Mouse (Mus musculus) megakaryocyte, embryonic 14.5 days (primary cell): ENCODE data around the gene Ppp1r9a.

Experiments used
- FLI1 ChIP-seq: IDR thresholded peaks from 2 replicates; pipeline ENCODE4 v1.6.1; 2012; ENCODE audit warnings: low read length, inconsistent platforms, mixed read lengths
- GATA1 ChIP-seq: IDR thresholded peaks from 3 replicates; pipeline ENCODE4 v1.6.1; 2012; ENCODE audit warnings: mixed read lengths, low read length, inconsistent platforms, borderline replicate concordance

GRCm38 (mm10) chr6:5029956-5030355 is 127.2 kb downstream of the Ppp1r9a start:
- no peak for TF ChIP-seq GATA1
- no peak for TF ChIP-seq FLI1
